Mouse (Mus musculus) neural tube, embryonic 14.5 days (tissue): ENCODE measurements around the gene Gm19402. TPM values are rescaled to one million over a fixed set of nuclear protein-coding genes. Genes with fewer than 3 reads are reported as not detected.

ENCODE experiments used
- ATAC-seq: fragments of 200-750 bp; cut with Nextera tagmentation; 2 replicates; pipeline ENCODE4 v1.8.0; 2017; ENCODE audit warnings: low read depth, mild to moderate bottlenecking, moderate TSS enrichment, moderate library complexity
- H3K27ac ChIP-seq: fragments of 300-500 bp; sonication (generic); 2 replicates; pipeline ENCODE4 v1.5.1; 2014; ENCODE audit warnings: low read depth, mild to moderate bottlenecking, control low read depth, low read length, moderate library complexity, mixed read lengths
- H3K27me3 ChIP-seq: fragments of 300-500 bp; sonication (generic); 2 replicates; pipeline ENCODE4 v1.6.1; 2014; ENCODE audit warnings: low read length; ENCODE audit not compliant: control insufficient read depth, insufficient read depth
- H3K36me3 ChIP-seq: fragments of 300-500 bp; sonication (generic); 2 replicates; pipeline ENCODE4 v1.6.1; 2014; ENCODE audit warnings: low read length, mixed read lengths; ENCODE audit not compliant: control insufficient read depth, insufficient read depth
- H3K4me1 ChIP-seq: fragments of 300-500 bp; sonication (generic); 2 replicates; pipeline ENCODE4 v1.6.1; 2014; ENCODE audit warnings: low read length; ENCODE audit not compliant: control insufficient read depth, insufficient read depth
- H3K4me2 ChIP-seq: fragments of 300-500 bp; sonication (generic); 2 replicates; pipeline ENCODE4 v1.6.1; 2014; ENCODE audit warnings: mild to moderate bottlenecking, low read depth, low read length, control low read depth
- H3K4me3 ChIP-seq: fragments of 300-500 bp; sonication (generic); 2 replicates; pipeline ENCODE4 v1.5.1; 2014; ENCODE audit warnings: low read depth, low read length, control low read depth, mixed read lengths
- H3K9ac ChIP-seq: fragments of 300-500 bp; sonication (generic); replicated peaks from 2 replicates; pipeline ENCODE4 v1.6.1; 2014; ENCODE audit warnings: low read depth, mild to moderate bottlenecking, control low read depth, low read length, mixed read lengths
- H3K9me3 ChIP-seq: fragments of 300-500 bp; sonication (generic); 2 replicates; pipeline ENCODE4 v1.6.1; 2016; ENCODE audit warnings: low read length; ENCODE audit not compliant: control insufficient read depth
- WGBS: fragments of 180-500 bp; shearing (Covaris S2); extraction: QIAGEN DNeasy Blood & Tissue Kit; methylation state at CpG from one replicate; pipeline ENCODE4 v1.1.7; 2014; 5-methylcytosine and 5-hydroxymethylcytosine counted together
- microRNA counts: library from miRNA; unstranded; fragments of <30 nt; microRNA quantifications from one replicate; lab custom pipeline; 2016
- microRNA-seq: library from miRNA; unstranded; fragments of <30 nt; microRNA quantifications from one replicate; pipeline ENCODE4, GENCODE M21; 2016
- polyA plus RNA-seq: library from polyadenylated mRNA; unstranded; fragments of >200 nt; fragmentation: Nextera tagmentation; extraction: Ambion mirVana; gene quantifications from 2 replicates; pipeline ENCODE4 v1.2.1, GENCODE M21; 2014

Gene Gm19402
- polyA plus RNA-seq, 1 experiment from 2014 or later = not detected

- no peak for ATAC-seq
- no peak overlapping the region for H3K9ac ChIP-seq
These were observed 42.7 kb downstream of the Gm19402 start for GRCm38 (mm10) chr10:77647901-77648300.

GRCm38 (mm10) chr10:77647461-77647860 is 43.1 kb downstream of the Gm19402 start:
- Histone ChIP-seq H3K9ac (no peak overlapping the region), H3K27ac (no peak overlapping the region), H3K4me1 (0 out of 2 replicates have a peak, but pooled peaks cover 5% of the 10 kb centered on the region), H3K4me2 (no peak overlapping the region), H3K36me3 (peaks cover 32% of the 10 kb centered on the region), H3K27me3 (no peaks in the 10 kb centered on the region), H3K9me3 (no peaks in the 10 kb centered on the region), H3K4me3 (no peak overlapping the region)
- no peak for ATAC-seq
- WGBS = 63% methylated on average over 1 of the region's 1 CpGs

More at GRCm38 (mm10) chr10:77647901-77648300, 42.7 kb downstream of the Gm19402 start:
- Histone ChIP-seq H3K4me3 (no peak overlapping the region), H3K9me3 (no peaks in the 10 kb centered on the region), H3K27ac (no peak overlapping the region), H3K4me1 (0 out of 2 replicates have a peak, but pooled peaks cover 5% of the 10 kb centered on the region), H3K36me3 (peaks cover 30% of the 10 kb centered on the region), H3K27me3 (no peaks in the 10 kb centered on the region), H3K4me2 (no peak overlapping the region)
- WGBS = 88% methylated on average over 8 of the region's 8 CpGs

GRCm38 (mm10) chr10:77645571-77645970 is 45.0 kb downstream of the Gm19402 start:
- Histone ChIP-seq H3K36me3 (peaks cover 42% of the 10 kb centered on the region), H3K4me1 (0 out of 2 replicates have a peak, but pooled peaks cover 5% of the 10 kb centered on the region), H3K4me3 (no peak overlapping the region), H3K9ac (no peak overlapping the region), H3K27ac (no peak overlapping the region), H3K4me2 (no peak overlapping the region), H3K27me3 (no peaks in the 10 kb centered on the region), H3K9me3 (no peaks in the 10 kb centered on the region)
- no peak for ATAC-seq
- 88% methylated on average over 5 of the region's 5 CpGs for WGBS

GRCm38 (mm10) chr10:77643160-77643559 is 47.4 kb downstream of the Gm19402 start:
- ATAC-seq = no peak
- Histone ChIP-seq H3K4me1 (no peaks in the 10 kb centered on the region), H3K27ac (no peak overlapping the region), H3K36me3 (peaks cover 42% of the 10 kb centered on the region), H3K4me3 (no peak overlapping the region), H3K9ac (no peak overlapping the region), H3K27me3 (no peaks in the 10 kb centered on the region), H3K9me3 (no peaks in the 10 kb centered on the region), H3K4me2 (no peak overlapping the region)
- WGBS = 82% methylated on average over 7 of the region's 7 CpGs

MicroRNAs within 50 kb of the gene (microRNA counts, 519-probe panel; counts per million panel counts)
- microRNA mmu-miR-1930 (lab: Ali Mortazavi, UCI) = not detected

Small RNAs within 50 kb of the gene (microRNA-seq; reads per million reads assigned to microRNA genes)
- 12.5 reads per million, percentile 19 among the genes with 10 or more reads in this experiment for gene Mir1930

Other genes starting within 250 kb of the Gm19402 start
- 39.8 and 46.5 TPM in 2 replicates for gene Fam207a, start 175.0 kb downstream of the Gm19402 start, polyA plus RNA-seq
- 0.44 and 1.2 TPM in 2 replicates for gene Itgb2, start 160.5 kb downstream of the Gm19402 start, polyA plus RNA-seq
- gene Pttg1ip, start 109.0 kb downstream of the Gm19402 start, polyA plus RNA-seq = 64.2 and 82.6 TPM in 2 replicates
- 214 and 240 TPM in 2 replicates for gene Sumo3, start 84.7 kb downstream of the Gm19402 start, polyA plus RNA-seq
- 2.7 TPM in 1 of 2 replicates, not detected in the other for gene Gm49325, start 84.6 kb downstream of the Gm19402 start, polyA plus RNA-seq
- gene Ube2g2, start 68.5 kb downstream of the Gm19402 start, polyA plus RNA-seq = 44.0 and 57.3 TPM in 2 replicates
- 1.4 and 1.5 TPM in 2 replicates for gene Tspear, start 4.2 kb downstream of the Gm19402 start, polyA plus RNA-seq
- not detected in 2 replicates for gene Gm9508, start 6.5 kb upstream of the Gm19402 start, polyA plus RNA-seq
- gene Gm10272, start 15.9 kb upstream of the Gm19402 start, polyA plus RNA-seq = not detected in 2 replicates
- gene Gm10024, start 20.7 kb upstream of the Gm19402 start, polyA plus RNA-seq = not detected in 2 replicates
- gene Gm10142, start 25.1 kb upstream of the Gm19402 start, polyA plus RNA-seq = not detected in 2 replicates
- not detected in 2 replicates for gene Krtap12-1, start 29.8 kb upstream of the Gm19402 start, polyA plus RNA-seq
- not detected in 2 replicates for gene Gm10100, start 35.7 kb upstream of the Gm19402 start, polyA plus RNA-seq
- gene Gm18596, start 51.9 kb upstream of the Gm19402 start, polyA plus RNA-seq = not detected in 2 replicates
- not detected in 2 replicates for gene Gm9736, start 60.6 kb upstream of the Gm19402 start, polyA plus RNA-seq
- gene Gm3233, start 68.9 kb upstream of the Gm19402 start, polyA plus RNA-seq = not detected in 2 replicates
- not detected in 2 replicates for gene Gm3238, start 80.6 kb upstream of the Gm19402 start, polyA plus RNA-seq
- gene Gm7138, start 86.2 kb upstream of the Gm19402 start, polyA plus RNA-seq = not detected in 2 replicates
- gene Gm3250, start 91.8 kb upstream of the Gm19402 start, polyA plus RNA-seq = not detected in 2 replicates
- not detected in 2 replicates for gene Gm7137, start 97.4 kb upstream of the Gm19402 start, polyA plus RNA-seq
- gene Gm9639, start 104.3 kb upstream of the Gm19402 start, polyA plus RNA-seq = not detected in 2 replicates
- not detected in 2 replicates for gene Gm19668, start 108.4 kb upstream of the Gm19402 start, polyA plus RNA-seq
- not detected in 2 replicates for gene Gm9507, start 121.1 kb upstream of the Gm19402 start, polyA plus RNA-seq
- gene Gm2696, start 123.9 kb upstream of the Gm19402 start, polyA plus RNA-seq = not detected in 2 replicates
- not detected in 2 replicates for gene Krtap10-4, start 136.3 kb upstream of the Gm19402 start, polyA plus RNA-seq
- gene Krtap10-10, start 145.2 kb upstream of the Gm19402 start, polyA plus RNA-seq = not detected in 2 replicates
- gene Gm36176, start 156.0 kb upstream of the Gm19402 start, polyA plus RNA-seq = not detected in 2 replicates
- 0.30 TPM in 1 of 2 replicates, not detected in the other for gene Gm10318, start 162.1 kb upstream of the Gm19402 start, polyA plus RNA-seq
- gene Gm3285, start 171.2 kb upstream of the Gm19402 start, polyA plus RNA-seq = not detected in 2 replicates
- gene Lrrc3, start 211.8 kb upstream of the Gm19402 start, polyA plus RNA-seq = 17.4 and 20.6 TPM in 2 replicates